In the genomic region with DNA sequence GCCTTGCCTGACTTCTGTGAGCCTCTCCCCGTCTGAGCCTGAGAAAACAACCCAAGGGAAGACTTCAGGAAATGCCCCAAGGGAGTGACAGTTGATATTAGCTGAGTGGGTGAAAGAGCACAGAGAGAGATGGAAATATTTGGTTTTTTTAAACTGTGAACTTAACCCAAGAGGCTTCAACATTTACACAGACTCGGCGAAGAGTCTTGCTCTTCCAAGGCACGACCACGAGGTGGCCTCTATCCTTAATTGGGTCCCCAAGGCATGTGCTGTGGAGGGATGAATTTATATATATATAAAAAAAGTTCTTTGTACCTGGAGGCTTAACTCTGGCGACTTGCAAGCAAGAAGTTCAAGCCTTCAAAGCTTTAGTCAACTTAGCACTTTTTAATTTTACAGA, we compare ENCODE assay signal across 19 mouse cellular contexts.
DNase-seq lines count a peak whose midpoint lies in the region; ATAC-seq and TF ChIP-seq lines count a peak whose summit lies in the region.
"Had no signal": no experiment of that assay in that cellular context is flagged by ENCODE, and none has a peak within 500 bp of the region (broad histone marks: within the 10 kb centered on the region; RNA-seq: fewer than 3 reads in every experiment).

No protein-coding gene starts in this region.

- TF ChIP-seq EP300 in heart, adult 2 months (IDR thresholded peaks at IDR 0.05; ENCODE audit: insufficient read depth, low read depth, low read length) = no peak

- no peak overlapping the region for H3K4me2 ChIP-seq in limb, embryonic 11.5 days (ENCODE audit: low read depth, severe bottlenecking)
- H3K4me2 ChIP-seq: embryonic facial prominence, embryonic 13.5 days; heart, embryonic 11.5 days had no signal

- H3K79me2 ChIP-seq in heart, adult 2 months (replicated peaks; ENCODE audit: control insufficient read depth, insufficient read depth, low read length) = no peaks in the 10 kb centered on the region

- no peaks in the 10 kb centered on the region for H3K4me1 ChIP-seq in heart, adult 2 months (ENCODE audit: control insufficient read depth, insufficient read depth, low read length)
- H3K4me1 ChIP-seq in limb, embryonic 11.5 days (ENCODE audit: control insufficient read depth, insufficient read depth, low read length) = peaks cover 2% of the 10 kb centered on the region; the same call in 1 of the 2 replicates
- H3K4me1 ChIP-seq: embryonic facial prominence, embryonic 13.5 days; megakaryocyte, embryonic 14.5 days had no signal

- no peaks in the 10 kb centered on the region for H3K36me3 ChIP-seq in heart, adult 2 months (ENCODE audit: control insufficient read depth, insufficient read depth, low read length)
- H3K36me3 ChIP-seq in limb, embryonic 11.5 days (ENCODE audit: control insufficient read depth, insufficient read depth, low read length) = no peaks in the 10 kb centered on the region
- H3K36me3 ChIP-seq: embryonic facial prominence, embryonic 13.5 days had no signal

- no peak overlapping the region for H3K4me3 ChIP-seq in heart, adult 2 months
- H3K4me3 ChIP-seq in left cerebral cortex, adult 2 months = no peak overlapping the region
- H3K4me3 ChIP-seq in limb, embryonic 11.5 days (ENCODE audit: low read depth, low read length) = no peak overlapping the region
- H3K4me3 ChIP-seq: embryonic facial prominence, embryonic 13.5 days; megakaryocyte, embryonic 14.5 days had no signal

- ATAC-seq in limb, embryonic 11.5 days (ENCODE audit: insufficient number of reproducible peaks, low FRiP score, low TSS enrichment, low read depth) = 0 out of 2 replicates have a peak, but pooled peaks have one; percentile 21

- WGBS in heart, adult 2 months = 31% methylated on average over 6 of the region's 6 CpGs
- 35% methylated on average over 6 of the region's 6 CpGs for WGBS in limb, embryonic 11.5 days

- TF ChIP-seq POLR2A in heart, adult 2 months (IDR thresholded peaks at IDR 0.05; ENCODE audit: insufficient read depth, low read depth, low read length) = no peak
- TF ChIP-seq POLR2A in brain, embryonic 14.5 days (IDR thresholded peaks at IDR 0.05; ENCODE audit: borderline replicate concordance, extremely low read depth, insufficient read depth, insufficient read length, poor library complexity, severe bottlenecking) = no peak

- H3K27ac ChIP-seq in heart, adult 2 months = no peak overlapping the region
- H3K27ac ChIP-seq in left cerebral cortex, adult 2 months = no peak overlapping the region
- no peak overlapping the region for H3K27ac ChIP-seq in limb, embryonic 11.5 days (replicated peaks; ENCODE audit: low read depth, low read length)
- H3K27ac ChIP-seq: embryonic facial prominence, embryonic 13.5 days had no signal

- no peak overlapping the region for H3K9ac ChIP-seq in heart, adult 2 months (ENCODE audit: low read depth, low read length)
- H3K9ac ChIP-seq in limb, embryonic 11.5 days (ENCODE audit: low read length) = no peak overlapping the region
- H3K9ac ChIP-seq: embryonic facial prominence, embryonic 13.5 days had no signal

- H3K27me3 ChIP-seq in heart, adult 2 months (ENCODE audit: control insufficient read depth, insufficient read depth, low read length) = no peaks in the 10 kb centered on the region
- no peaks in the 10 kb centered on the region for H3K27me3 ChIP-seq in limb, embryonic 11.5 days (ENCODE audit: control insufficient read depth, insufficient read depth, low read length)
- H3K27me3 ChIP-seq: embryonic facial prominence, embryonic 13.5 days; megakaryocyte, embryonic 14.5 days had no signal

- no peaks in the 10 kb centered on the region for H3K9me3 ChIP-seq in limb, embryonic 11.5 days (ENCODE audit: control insufficient read depth, low read length)
- H3K9me3 ChIP-seq: embryonic facial prominence, embryonic 13.5 days had no signal

- TF ChIP-seq CTCF in heart, adult 2 months (IDR thresholded peaks at IDR 0.05) = peak; percentile 41
- peak; percentile 39 for TF ChIP-seq CTCF in left cerebral cortex, adult 2 months (IDR thresholded peaks at IDR 0.05)
- 0 out of 2 replicates have a peak, but pooled peaks have one; percentile 37 for TF ChIP-seq CTCF in brain, embryonic 14.5 days (IDR thresholded peaks at IDR 0.05; ENCODE audit: borderline replicate concordance, extremely low read depth, insufficient read depth, insufficient read length)

- intact Hi-C loops in heart, adult 2 months (cut with DNase I) = no loop called here
- intact Hi-C loops in heart, postnatal 25 days (cut with DNase I) = no loop called here
- intact Hi-C loops in left cerebral cortex, adult 2 months (cut with DNase I) = no loop called here
- intact Hi-C loops in left cerebral cortex, postnatal 14 days (cut with DNase I) = no loop called here

- DNase-seq in heart, adult 2 months = no peak
- no peak for DNase-seq in heart, postnatal 25 days (ENCODE audit: low spot score)
- DNase-seq in left cerebral cortex, adult 2 months (ENCODE audit: extremely low spot score in 1 of 2, low spot score in 2 of 2) = no peak
- DNase-seq in left cerebral cortex, postnatal 14 days (ENCODE audit: low spot score in 2 of 2) = no peak
- no peak for DNase-seq in brain, embryonic 14.5 days (ENCODE audit: low read depth)
- peak; percentile 47 for DNase-seq in limb, embryonic 11.5 days (ENCODE audit: low spot score)
- DNase-seq in right cerebral cortex, postnatal 10 days (ENCODE audit: low spot score in 2 of 2) = no peak
- DNase-seq: cerebellum, adult 11 months; cerebellum, postnatal 36 days; gastrocnemius, postnatal 14 days; heart, postnatal 36 days; kidney, adult 9 months; liver; lung, adult 18-20 months; right cerebral cortex, postnatal 14 days; thymus, postnatal 14 days had no signal
